Mouse (Mus musculus) gastrocnemius, postnatal 4 days (tissue): Measurements from ENCODE around the gene Gm30191. TPM values are rescaled to one million over a fixed set of nuclear protein-coding genes. Genes with fewer than 3 reads are reported as not detected.
A peak's percentile ranks its signal among the peaks of the same experiment; 100 is the strongest.
"Not testable (repeated sequence)": the region's sequence is repeated elsewhere in the genome, so short reads cannot be mapped to it uniquely, and the experiment has no call there.

ENCODE experiments used
- DNase-seq, 2 experiments: peaks; one replicate each; pipeline ENCODE4 v3.0.0; 2021 to 2022; ENCODE audit warnings: low spot score in 2 of 2, mixed read lengths in 2 of 2
- total RNA-seq, 2 experiments: library from RNA; stranded (reverse); gene quantifications; 2 replicates each; pipeline ENCODE4 v1.2.3; 2021

The Gm30191 gene
- total RNA-seq, 2 experiments from 2014 or later = not detected

- peak in 1 of 2 experiments; percentile 26 for DNase-seq
These were observed 39.8 kb downstream of the Gm30191 start for GRCm38 (mm10) chr4:134286226-134287167.

GRCm38 (mm10) chr4:134287168-134287564 is 40.4 kb downstream of the Gm30191 start:
- DNase-seq = peak; percentile 97 to 99

GRCm38 (mm10) chr4:134287575-134288025 is 40.9 kb downstream of the Gm30191 start, which contains the start of gene Pdik1l:
Gene Pdik1l (minus strand): TSS chr4:134287895.
- peak; percentile 35 to 70 for DNase-seq

GRCm38 (mm10) chr4:134288397-134289256 is 41.9 kb downstream of the Gm30191 start:
- DNase-seq = no peak

GRCm38 (mm10) chr4:134292067-134292466 is 45.3 kb downstream of the Gm30191 start:
- peak in 1 of 2 experiments; percentile 73 for DNase-seq

GRCm38 (mm10) chr4:134293061-134293691 is 46.4 kb downstream of the Gm30191 start:
- no peak for DNase-seq

GRCm38 (mm10) chr4:134293692-134294163 is 47.0 kb downstream of the Gm30191 start:
- DNase-seq = no peak

GRCm38 (mm10) chr4:134296096-134296495 is 49.4 kb downstream of the Gm30191 start:
- DNase-seq = not testable (repeated sequence)

GRCm38 (mm10) chr4:134296523-134296922 is 49.8 kb downstream of the Gm30191 start:
- no peak for DNase-seq

- no peak for DNase-seq
These were observed 50.6 kb downstream of the Gm30191 start for GRCm38 (mm10) chr4:134297369-134297768.

- DNase-seq = no peak
These were observed 52.1 kb downstream of the Gm30191 start for GRCm38 (mm10) chr4:134298626-134299497.

GRCm38 (mm10) chr4:134299498-134299810 is 52.7 kb downstream of the Gm30191 start:
- no peak for DNase-seq

Other genes with a start within 250 kb of the Gm30191 start
- gene Dhdds, start 246.0 kb upstream of the Gm30191 start, total RNA-seq = 10 to 100 TPM; 27.1 to 28.8 TPM
- 1 to 10 TPM; 2.7 to 3.5 TPM for gene Lin28a, start 228.1 kb upstream of the Gm30191 start, total RNA-seq
- gene Zfp683, start 193.1 kb upstream of the Gm30191 start, total RNA-seq = under 1 TPM in 1 of 2 experiments, not detected in 1; 0.23 TPM
- gene Crybg2, start 186.1 kb upstream of the Gm30191 start, total RNA-seq = under 1 TPM in 1 of 2 experiments, not detected in 1; 0.54 TPM
- gene Cd52, start 151.9 kb upstream of the Gm30191 start, total RNA-seq = 1 to 10 TPM; 2.4 to 2.7 TPM
- 1 to 10 TPM; 3.2 to 3.7 TPM for gene Ubxn11, start 144.4 kb upstream of the Gm30191 start, total RNA-seq
- 10 to 100 TPM; 72.4 to 83.6 TPM for gene Sh3bgrl3, start 118.1 kb upstream of the Gm30191 start, total RNA-seq
- 10 to 100 TPM; 54.8 to 60.3 TPM for gene Cep85, start 59.8 kb upstream of the Gm30191 start, total RNA-seq
- not detected for gene Gm7534, start 43.9 kb upstream of the Gm30191 start, total RNA-seq
- gene Catsper4, start 19.6 kb upstream of the Gm30191 start, total RNA-seq = not detected
- gene Cnksr1, start 8.5 kb upstream of the Gm30191 start, total RNA-seq = 1 to 10 TPM; 1.8 to 2.3 TPM
- gene E130218I03Rik, start 3.3 kb upstream of the Gm30191 start, total RNA-seq = not detected
- 1 to 10 TPM; 5.8 to 6.1 TPM for gene Zfp593, start 1.3 kb upstream of the Gm30191 start, total RNA-seq
- gene Grrp1, start 7.2 kb downstream of the Gm30191 start, total RNA-seq = 1 to 10 TPM; 4.5 to 5.7 TPM
- gene Pdik1l, start 41.0 kb downstream of the Gm30191 start, total RNA-seq = 10 to 100 TPM; 10.4 to 11.8 TPM
- gene Trim63, start 68.2 kb downstream of the Gm30191 start, total RNA-seq = 10 to 100 TPM; 48.4 to 59.5 TPM
- gene Slc30a2, start 96.2 kb downstream of the Gm30191 start, total RNA-seq = under 1 TPM; 0.44 to 0.54 TPM
- gene Extl1, start 136.9 kb downstream of the Gm30191 start, total RNA-seq = 10 to 100 TPM in 1 of 2 experiments, 1 to 10 TPM in 1; 7.5 to 10.2 TPM
- gene Pafah2, start 149.4 kb downstream of the Gm30191 start, total RNA-seq = 1 to 10 TPM; 4.4 to 4.9 TPM
- gene Stmn1, start 221.4 kb downstream of the Gm30191 start, total RNA-seq = 100 to 1,000 TPM; 152 to 171 TPM
- 1 to 10 TPM; 4.8 to 6.3 TPM for gene Paqr7, start 249.8 kb downstream of the Gm30191 start, total RNA-seq